Mouse (Mus musculus): ENCODE measurements around the gene Shd.

- TF ChIP-seq CTCF (conservative IDR thresholded peaks at IDR 0.05; ENCODE audit: insufficient read depth, insufficient read length, low read depth, low read length), result no peak
- TF ChIP-seq POLR2A (IDR thresholded peaks at IDR 0.05; ENCODE audit: low read depth, low read length), result no peak
These were observed 39.6 kb downstream of the Shd start for GRCm38 (mm10) chr17:56009962-56010240.

Measured in kidney, adult 2 months (tissue).